Mouse (Mus musculus): Measurements from ENCODE around the gene Tmem45a. TPM values are rescaled to one million over a fixed set of nuclear protein-coding genes. Genes with fewer than 3 reads are reported as not detected.
A peak's percentile ranks its signal among the peaks of the same experiment; 100 is the strongest.
"Not testable (repeated sequence)": the region's sequence is repeated elsewhere in the genome, so short reads cannot be mapped to it uniquely, and the experiment has no call there.

The Tmem45a gene
- polyA plus RNA-seq (2015; fragmentation: Nextera tagmentation; extraction: Ambion mirVana) = 16.0 and 19.7 TPM in 2 replicates

GRCm38 (mm10) chr16:56885824-56886615 is at the start of gene Tmem45a:
TSS of gene Tmem45a (minus strand) at chr16:56886166.
- ATAC-seq (replicated peaks; ENCODE audit: insufficient number of reproducible peaks, insufficient read depth, low FRiP score, low read depth) = peak; percentile 97
- 2% methylated on average over 25 of the region's 25 CpGs for WGBS

DNA sequence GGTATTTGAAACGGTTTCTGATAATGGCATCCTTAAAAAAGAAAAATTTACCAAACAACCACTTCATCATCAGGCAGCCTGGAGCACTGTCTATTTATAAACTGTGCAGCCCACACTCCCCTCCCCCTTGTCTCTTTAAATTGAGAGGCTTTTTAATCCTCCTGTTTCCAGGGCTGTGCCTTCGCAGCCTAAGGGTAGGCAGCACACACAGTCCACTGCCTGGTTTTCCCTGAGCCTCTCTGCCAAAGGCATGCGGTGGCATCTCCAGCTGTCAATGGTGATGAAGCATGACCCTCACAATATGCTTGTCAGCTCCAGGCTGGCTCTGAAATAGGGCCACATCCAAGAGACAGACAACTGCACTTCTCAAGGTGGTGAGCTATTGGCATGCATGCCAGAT is 42.1 kb upstream of the Tmem45a start, which contains the start of gene Lnp1:
Lnp1 (minus strand) TSS at position 39 of the 400 bp plus-strand sequence.
- Histone ChIP-seq H3K9me3 (replicated peaks) (no peaks in the 10 kb centered on the region), H3K4me2 (no peak within 1 kb of the TSS), H3K9ac (no peak within 1 kb of the TSS), H3K4me3 (no peak within 1 kb of the TSS), H3K27me3 (no peaks in the 10 kb centered on the region), H3K4me1 (replicated peaks) (peaks cover 6% of the 10 kb centered on the region), H3K27ac (no peak within 1 kb of the TSS), H3K36me3 (no peaks in the 10 kb centered on the region)
- ATAC-seq (replicated peaks; ENCODE audit: insufficient number of reproducible peaks, insufficient read depth, low FRiP score, low read depth) = no peak
- 33% methylated on average over 3 of the region's 3 CpGs for WGBS

More at GRCm38 (mm10) chr16:56885824-56886615, at the start of gene Tmem45a:
- no peaks in the 10 kb centered on the region for H3K9me3 ChIP-seq (replicated peaks)
- no peaks in the 10 kb centered on the region for H3K36me3 ChIP-seq
- peak within 1 kb of the TSS; percentile 37; the same call in 1 of the 2 replicates for H3K9ac ChIP-seq
- H3K27me3 ChIP-seq = no peaks in the 10 kb centered on the region
- peak within 1 kb of the TSS; percentile 75 for H3K4me2 ChIP-seq
- peaks cover 3% of the 10 kb centered on the region; the same call in 1 of the 2 replicates for H3K4me1 ChIP-seq (replicated peaks)
- peak within 1 kb of the TSS; percentile 58 for H3K4me3 ChIP-seq
- peak within 1 kb of the TSS; percentile 33 for H3K27ac ChIP-seq

GRCm38 (mm10) chr16:56920102-56920657 is 34.2 kb upstream of the Tmem45a start:
- no peak overlapping the region for H3K4me3 ChIP-seq
- H3K4me2 ChIP-seq = no peak overlapping the region
- no peaks in the 10 kb centered on the region for H3K4me1 ChIP-seq (replicated peaks)
- WGBS = 19% methylated on average over 8 of the region's 8 CpGs
- H3K36me3 ChIP-seq = no peaks in the 10 kb centered on the region
- H3K27me3 ChIP-seq = no peaks in the 10 kb centered on the region
- no peak overlapping the region for H3K27ac ChIP-seq
- no peak for ATAC-seq (replicated peaks; ENCODE audit: insufficient number of reproducible peaks, insufficient read depth, low FRiP score, low read depth)
- H3K9ac ChIP-seq = no peak overlapping the region
- H3K9me3 ChIP-seq (replicated peaks) = no peaks in the 10 kb centered on the region

DNA sequence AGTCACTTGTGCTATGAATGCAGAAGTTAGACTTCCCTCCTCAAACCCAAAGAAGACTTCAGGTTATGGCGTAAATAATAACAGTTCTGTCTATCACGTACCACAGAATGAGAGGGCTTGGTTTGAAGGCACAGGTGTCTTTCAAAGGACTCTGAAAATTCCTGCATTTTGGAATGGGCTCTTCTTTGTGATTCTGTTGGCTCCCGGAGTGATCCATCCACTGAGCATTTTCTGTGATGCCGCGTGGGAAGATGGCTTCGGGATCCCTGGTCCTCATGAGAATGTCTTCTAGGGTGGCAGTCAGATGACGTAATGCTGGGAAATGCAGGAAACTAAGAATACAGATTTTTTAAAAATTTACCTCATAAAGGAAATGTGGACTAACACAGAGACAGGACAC is 31.3 kb upstream of the Tmem45a start:
- Histone ChIP-seq H3K4me3 (no peak overlapping the region), H3K4me1 (replicated peaks) (no peaks in the 10 kb centered on the region), H3K27me3 (no peaks in the 10 kb centered on the region), H3K9ac (no peak overlapping the region), H3K27ac (no peak overlapping the region), H3K36me3 (no peaks in the 10 kb centered on the region), H3K4me2 (no peak overlapping the region), H3K9me3 (replicated peaks) (no peaks in the 10 kb centered on the region)
- ATAC-seq (replicated peaks; ENCODE audit: insufficient number of reproducible peaks, insufficient read depth, low FRiP score, low read depth) = no peak
- 85% methylated on average over 7 of the region's 7 CpGs for whole genome bisulfite sequencing

DNA sequence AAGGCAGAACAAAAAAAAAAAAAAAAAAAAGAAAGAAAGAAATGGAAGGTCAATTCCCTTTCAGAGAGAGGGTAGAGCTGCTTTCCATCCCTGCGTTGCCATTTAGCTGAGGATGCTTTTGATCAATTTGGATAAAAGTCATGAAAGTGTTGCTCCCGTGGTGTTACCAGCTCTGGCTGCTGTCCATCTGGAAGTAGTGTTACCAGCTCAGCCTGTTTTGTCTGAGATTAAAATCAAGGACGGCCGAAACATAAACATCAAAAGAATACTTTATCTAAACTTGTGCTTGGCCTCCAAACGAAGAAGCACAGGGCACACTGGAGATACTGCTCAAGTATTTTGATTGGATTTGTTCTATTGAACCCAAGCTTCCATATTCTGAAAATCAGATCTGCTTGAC is 23.0 kb upstream of the Tmem45a start:
- Histone ChIP-seq H3K36me3 (no peaks in the 10 kb centered on the region), H3K9ac (no peak overlapping the region), H3K9me3 (replicated peaks) (no peaks in the 10 kb centered on the region), H3K27me3 (no peaks in the 10 kb centered on the region), H3K27ac (no peak overlapping the region), H3K4me3 (no peak overlapping the region), H3K4me1 (replicated peaks) (no peaks in the 10 kb centered on the region), H3K4me2 (no peak overlapping the region)
- ATAC-seq (replicated peaks; ENCODE audit: insufficient number of reproducible peaks, insufficient read depth, low FRiP score, low read depth) = no peak
- 47% methylated on average over 5 of the region's 5 CpGs for WGBS

DNA sequence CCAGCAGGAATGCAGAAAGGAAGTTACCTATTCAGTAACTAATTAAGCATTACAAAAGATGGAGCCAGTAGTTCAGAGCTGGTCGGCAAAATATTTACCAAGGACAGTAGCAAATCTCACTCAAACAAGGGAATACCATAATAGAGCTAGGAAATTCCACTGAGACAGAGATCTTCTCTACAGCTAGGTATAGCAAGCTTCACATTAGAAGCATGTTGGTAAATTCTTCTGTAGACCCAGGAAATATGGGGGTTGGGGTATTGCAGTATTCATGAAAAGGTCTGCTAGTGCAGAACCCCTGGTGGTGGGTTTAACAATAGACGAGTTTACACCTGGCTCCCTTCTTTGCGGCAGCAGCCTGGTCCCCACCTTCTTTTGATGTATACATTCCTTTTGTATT is 16.2 kb upstream of the Tmem45a start:
- H3K36me3 ChIP-seq; H3K27me3 ChIP-seq; H3K4me1 ChIP-seq (replicated peaks); H3K27ac ChIP-seq; H3K9me3 ChIP-seq (replicated peaks); H3K4me2 ChIP-seq; H3K9ac ChIP-seq; ATAC-seq (replicated peaks; ENCODE audit: insufficient number of reproducible peaks, insufficient read depth, low FRiP score, low read depth); H3K4me3 ChIP-seq: not testable (repeated sequence)
- WGBS = 70% methylated on average over 3 of the region's 3 CpGs

DNA sequence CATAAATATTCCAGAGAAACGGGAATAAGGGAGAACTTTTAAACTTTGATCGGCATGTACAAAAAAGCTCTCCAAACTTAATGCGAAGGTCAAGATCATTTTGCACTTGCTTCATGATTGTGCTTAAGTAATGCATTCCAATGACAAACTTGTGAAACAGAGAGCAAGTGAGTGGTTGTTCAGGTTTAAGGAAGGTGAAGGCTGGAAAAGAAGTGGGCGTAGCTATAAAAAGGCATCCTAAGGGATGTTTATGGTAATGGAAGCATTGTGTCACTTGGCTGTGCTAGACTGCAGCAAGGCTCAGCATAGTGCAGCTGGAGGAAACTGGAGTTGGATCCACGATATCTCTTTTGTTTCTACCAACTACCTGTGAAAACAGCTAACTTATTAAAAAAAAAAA is 5.6 kb upstream of the Tmem45a start:
- no peaks in the 10 kb centered on the region for H3K9me3 ChIP-seq (replicated peaks)
- 79% methylated on average over 5 of the region's 5 CpGs for WGBS
- H3K4me2 ChIP-seq = no peak overlapping the region
- no peaks in the 10 kb centered on the region for H3K4me1 ChIP-seq (replicated peaks)
- no peak overlapping the region for H3K9ac ChIP-seq
- no peak for ATAC-seq (replicated peaks; ENCODE audit: insufficient number of reproducible peaks, insufficient read depth, low FRiP score, low read depth)
- H3K4me3 ChIP-seq = no peak overlapping the region
- H3K27ac ChIP-seq = no peak overlapping the region
- no peaks in the 10 kb centered on the region for H3K36me3 ChIP-seq
- H3K27me3 ChIP-seq = no peaks in the 10 kb centered on the region

DNA sequence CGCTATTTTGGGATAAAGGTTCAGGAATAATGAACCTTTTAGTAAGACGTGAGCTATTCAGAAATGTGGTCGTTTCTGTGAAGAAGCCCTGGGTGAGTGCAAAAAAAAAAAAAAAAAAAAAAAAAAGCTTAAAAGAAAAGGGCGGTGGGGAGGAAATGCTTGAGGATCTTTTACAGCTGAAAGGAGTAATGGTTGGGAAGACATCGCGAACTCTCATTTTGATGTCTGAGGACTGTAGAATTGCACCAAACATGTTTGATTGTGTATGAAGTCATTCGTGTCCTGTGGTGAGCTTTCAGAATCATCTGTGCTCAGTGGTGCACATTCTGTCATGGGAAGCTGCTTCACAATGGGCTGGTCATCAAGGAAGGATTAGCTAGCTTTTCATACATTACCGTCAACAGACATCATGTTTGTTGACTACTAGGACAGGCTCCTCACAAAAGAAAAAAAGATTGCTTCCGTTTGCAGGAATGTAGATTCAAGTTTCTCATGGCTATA is 700 bp upstream of the Tmem45a start:
- WGBS = 29% methylated on average over 9 of the region's 9 CpGs
- H3K9me3 ChIP-seq (replicated peaks) = no peaks in the 10 kb centered on the region
- H3K4me1 ChIP-seq (replicated peaks) = peaks cover 3% of the 10 kb centered on the region; the same call in 1 of the 2 replicates
- H3K27me3 ChIP-seq = no peaks in the 10 kb centered on the region
- H3K4me3 ChIP-seq = peak overlapping the region; percentile 58
- no peak for ATAC-seq (replicated peaks; ENCODE audit: insufficient number of reproducible peaks, insufficient read depth, low FRiP score, low read depth)
- peak overlapping the region; percentile 75 for H3K4me2 ChIP-seq
- H3K27ac ChIP-seq = no peak overlapping the region
- no peaks in the 10 kb centered on the region for H3K36me3 ChIP-seq
- H3K9ac ChIP-seq = no peak overlapping the region

GRCm38 (mm10) chr16:56884811-56885210 is 1.2 kb downstream of the Tmem45a start:
- H3K9ac ChIP-seq = no peak overlapping the region
- H3K27me3 ChIP-seq = no peaks in the 10 kb centered on the region
- H3K9me3 ChIP-seq (replicated peaks) = no peaks in the 10 kb centered on the region
- peak overlapping the region; percentile 29; the same call in 1 of the 2 replicates for H3K4me2 ChIP-seq
- no peak overlapping the region for H3K27ac ChIP-seq
- no peak for ATAC-seq (replicated peaks; ENCODE audit: insufficient number of reproducible peaks, insufficient read depth, low FRiP score, low read depth)
- WGBS = 86% methylated on average over 6 of the region's 6 CpGs
- peaks cover 3% of the 10 kb centered on the region; the same call in 1 of the 2 replicates for H3K4me1 ChIP-seq (replicated peaks)
- H3K36me3 ChIP-seq = no peaks in the 10 kb centered on the region
- H3K4me3 ChIP-seq = no peak overlapping the region

- H3K36me3 ChIP-seq = no peaks in the 10 kb centered on the region
- H3K4me2 ChIP-seq = no peak overlapping the region
- H3K9ac ChIP-seq = no peak overlapping the region
- H3K4me3 ChIP-seq = no peak overlapping the region
- no peaks in the 10 kb centered on the region for H3K4me1 ChIP-seq (replicated peaks)
- H3K27ac ChIP-seq = no peak overlapping the region
- H3K27me3 ChIP-seq = no peaks in the 10 kb centered on the region
- H3K9me3 ChIP-seq (replicated peaks) = no peaks in the 10 kb centered on the region
- WGBS = 33% methylated on average over 2 of the region's 2 CpGs
- ATAC-seq (replicated peaks; ENCODE audit: insufficient number of reproducible peaks, insufficient read depth, low FRiP score, low read depth) = no peak
Measured at GRCm38 (mm10) chr16:56873410-56873809, 12.6 kb downstream of the Tmem45a start.

- ATAC-seq (replicated peaks; ENCODE audit: insufficient number of reproducible peaks, insufficient read depth, low FRiP score, low read depth) = no peak
- H3K27ac ChIP-seq = no peak overlapping the region
- no peaks in the 10 kb centered on the region for H3K27me3 ChIP-seq
- 46% methylated on average over 3 of the region's 3 CpGs for WGBS
- H3K36me3 ChIP-seq = no peaks in the 10 kb centered on the region
- H3K4me3 ChIP-seq = no peak overlapping the region
- no peaks in the 10 kb centered on the region for H3K4me1 ChIP-seq (replicated peaks)
- H3K9ac ChIP-seq = no peak overlapping the region
- no peak overlapping the region for H3K4me2 ChIP-seq
- H3K9me3 ChIP-seq (replicated peaks) = no peaks in the 10 kb centered on the region
Measured at GRCm38 (mm10) chr16:56870458-56870857, 15.5 kb downstream of the Tmem45a start.

Measured in heart, embryonic 15.5 days (tissue).